Mouse (Mus musculus) T-cell, adult 2 months (primary cell): ENCODE results near the gene Cdk5r1.

Source experiments
- DNase-seq: peaks from one replicate; pipeline ENCODE4 v3.0.0; 2022; ENCODE audit warnings: low spot score

Cdk5r1 gene

DNA sequence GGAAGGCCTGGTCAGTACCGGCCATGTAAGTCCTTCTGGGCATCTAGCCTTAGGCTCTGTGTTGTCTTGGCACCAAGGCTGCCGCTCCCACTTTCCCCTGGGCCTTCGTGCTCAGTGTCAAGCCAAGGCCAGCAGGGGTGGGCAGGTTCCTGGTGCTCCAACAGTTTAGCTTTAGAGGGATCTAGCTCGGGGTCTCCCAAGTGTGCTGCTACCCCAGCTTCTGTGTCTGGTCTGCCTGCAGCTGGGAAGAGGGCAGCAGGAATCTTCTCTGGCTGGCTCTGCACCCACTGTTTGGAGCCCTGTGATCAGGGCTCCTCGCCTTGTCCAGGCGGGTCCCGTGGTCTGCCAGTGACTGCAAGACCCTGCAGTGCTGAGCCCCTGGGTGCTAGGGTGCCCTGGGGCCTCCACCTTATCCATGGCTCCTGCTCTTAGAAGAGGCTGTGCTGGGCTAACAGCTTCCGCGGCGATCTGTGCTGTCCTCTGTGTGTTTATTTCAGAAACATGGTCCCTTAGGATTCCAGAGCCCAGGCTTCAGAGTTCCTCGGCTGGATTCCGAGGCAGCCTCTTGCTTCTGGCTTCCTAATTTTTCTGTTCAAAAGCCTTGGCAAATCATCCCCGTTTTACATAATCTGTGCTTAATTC lies 4.7 kb downstream of the Cdk5r1 start:
- no peak for DNase-seq

DNA sequence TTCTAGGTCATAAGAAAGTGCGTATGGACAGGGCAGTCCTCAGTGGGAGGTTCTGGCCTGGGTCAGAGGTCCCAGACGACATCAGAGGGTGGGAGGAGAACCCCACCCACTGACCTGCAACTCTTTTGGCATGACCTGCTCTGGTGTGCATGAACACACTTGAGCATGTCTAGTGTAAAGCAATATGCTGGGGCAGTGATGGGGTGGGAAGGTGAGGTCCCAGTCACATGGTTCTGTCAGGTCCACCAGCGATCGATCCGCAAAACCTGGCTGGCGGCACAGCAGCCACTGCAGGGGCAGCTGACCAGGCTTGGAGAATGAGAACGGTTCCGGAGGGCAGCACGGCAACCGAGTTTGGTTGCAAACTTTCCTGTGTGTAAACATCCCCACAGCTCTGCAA lies 5.5 kb downstream of the Cdk5r1 start:
- no peak for DNase-seq

GRCm38 (mm10) chr11:80482921-80483320 lies 6.1 kb downstream of the Cdk5r1 start:
- DNase-seq = no peak

GRCm38 (mm10) chr11:80483536-80484067 lies 6.8 kb downstream of the Cdk5r1 start:
- no peak for DNase-seq

GRCm38 (mm10) chr11:80484191-80484791 lies 7.5 kb downstream of the Cdk5r1 start:
- DNase-seq = no peak

GRCm38 (mm10) chr11:80485120-80485551 lies 8.3 kb downstream of the Cdk5r1 start:
- no peak for DNase-seq

DNA sequence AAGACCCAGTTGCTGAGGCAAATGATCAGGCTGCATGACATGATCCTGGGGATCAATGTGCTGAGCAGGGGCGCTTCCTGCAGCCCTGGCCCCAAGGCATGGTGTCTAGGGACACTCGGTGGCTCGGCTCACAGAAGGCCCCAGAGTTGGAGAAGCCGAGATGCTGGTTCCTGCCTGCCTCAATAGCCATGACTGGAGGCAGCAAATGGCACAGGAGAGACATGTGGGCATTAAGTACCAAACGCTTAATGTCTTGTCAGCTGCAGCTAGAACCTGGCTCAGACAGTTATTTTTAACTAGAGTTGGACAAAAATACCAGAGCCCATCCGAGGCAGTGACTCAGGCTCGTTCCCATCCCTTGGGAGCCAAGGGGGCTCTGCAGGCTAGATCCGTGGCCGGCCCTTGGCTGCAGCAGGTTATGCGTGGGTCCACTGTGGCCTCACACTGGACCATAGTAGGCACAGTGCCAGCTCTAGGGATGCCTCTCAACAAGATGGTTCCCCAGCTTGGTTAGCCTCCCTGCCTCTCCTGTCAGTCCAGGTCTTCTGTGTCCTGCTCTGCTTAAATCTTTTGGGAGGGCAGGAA lies 8.9 kb downstream of the Cdk5r1 start:
- no peak for DNase-seq

- no peak for DNase-seq
Observed at GRCm38 (mm10) chr11:80487904-80488587, 11.2 kb downstream of the Cdk5r1 start.

- peak; percentile 46 for DNase-seq
Observed at GRCm38 (mm10) chr11:80489172-80489881, 12.5 kb downstream of the Cdk5r1 start.

- peak; percentile 35 for DNase-seq
Observed at GRCm38 (mm10) chr11:80489882-80490196, 13.0 kb downstream of the Cdk5r1 start.

DNA sequence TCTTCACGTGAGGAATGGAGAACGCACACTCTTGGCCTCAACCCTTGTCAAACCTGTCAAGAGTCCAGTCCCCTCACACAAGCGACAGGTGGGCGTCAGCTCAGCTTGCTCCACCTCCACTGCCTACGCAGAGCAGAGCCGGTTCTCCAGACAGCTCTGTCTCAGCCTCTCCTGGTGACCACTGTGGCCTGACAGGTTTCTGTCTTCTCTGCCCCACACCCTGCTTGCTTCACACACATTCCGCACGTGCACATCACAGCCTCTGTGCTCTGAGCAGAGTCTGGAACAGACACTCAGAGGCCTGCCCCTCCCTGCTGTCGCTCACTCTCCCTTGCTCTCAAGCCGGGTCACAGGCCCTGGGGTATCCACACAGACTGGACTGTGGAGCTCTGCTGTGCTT lies 14.0 kb downstream of the Cdk5r1 start:
- no peak for DNase-seq

GRCm38 (mm10) chr11:80493186-80493585 lies 16.4 kb downstream of the Cdk5r1 start:
- DNase-seq = no peak

GRCm38 (mm10) chr11:80494852-80495251 lies 18.0 kb downstream of the Cdk5r1 start:
- DNase-seq = no peak

DNA sequence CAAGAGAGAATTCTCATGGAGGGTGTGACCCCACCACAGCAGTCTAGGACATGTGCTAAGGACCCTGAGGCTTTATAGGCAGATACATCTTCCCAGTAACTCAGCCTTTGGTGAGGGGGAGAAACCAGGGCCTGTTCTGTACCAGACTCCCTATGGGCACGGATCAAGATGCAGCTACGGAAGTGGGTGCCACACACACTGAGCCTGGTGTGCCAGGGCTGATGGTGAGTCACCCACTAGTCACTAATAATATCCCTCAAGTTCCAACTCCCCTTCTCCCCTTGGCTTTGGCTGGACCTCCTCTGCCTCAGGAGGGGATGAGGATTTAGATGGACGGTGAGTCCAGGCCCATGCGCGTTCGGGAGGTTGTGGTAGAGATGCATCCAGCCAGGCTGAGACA lies 19.1 kb downstream of the Cdk5r1 start:
- DNase-seq = no peak

DNA sequence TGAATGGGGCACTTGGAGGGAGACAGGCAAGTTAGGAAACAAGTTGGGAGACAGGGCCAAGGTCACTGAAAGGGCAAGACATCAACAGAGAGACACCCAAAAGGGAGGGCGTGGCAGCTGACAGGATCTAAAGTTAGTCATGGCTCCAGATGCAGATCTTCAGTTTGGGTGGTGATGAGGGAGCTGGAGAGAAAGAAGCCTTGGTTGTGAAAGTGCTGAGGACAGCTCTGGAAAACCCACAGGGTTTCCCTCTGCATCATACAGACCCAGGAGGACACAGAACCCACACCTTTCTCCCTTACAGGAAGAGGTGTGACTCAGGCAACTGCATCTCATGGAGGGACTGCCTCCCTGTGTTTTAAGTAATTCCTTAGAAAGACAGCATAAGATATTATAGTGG lies 19.8 kb downstream of the Cdk5r1 start:
- DNase-seq = no peak

GRCm38 (mm10) chr11:80497225-80497919 lies 20.5 kb downstream of the Cdk5r1 start:
- no peak for DNase-seq

- DNase-seq = no peak
Observed at GRCm38 (mm10) chr11:80498328-80499070, 21.7 kb downstream of the Cdk5r1 start.

- no peak for DNase-seq
Observed at GRCm38 (mm10) chr11:80499550-80499952, 22.7 kb downstream of the Cdk5r1 start.

- DNase-seq = no peak
Observed at GRCm38 (mm10) chr11:80503281-80503680, 26.5 kb downstream of the Cdk5r1 start.

DNA sequence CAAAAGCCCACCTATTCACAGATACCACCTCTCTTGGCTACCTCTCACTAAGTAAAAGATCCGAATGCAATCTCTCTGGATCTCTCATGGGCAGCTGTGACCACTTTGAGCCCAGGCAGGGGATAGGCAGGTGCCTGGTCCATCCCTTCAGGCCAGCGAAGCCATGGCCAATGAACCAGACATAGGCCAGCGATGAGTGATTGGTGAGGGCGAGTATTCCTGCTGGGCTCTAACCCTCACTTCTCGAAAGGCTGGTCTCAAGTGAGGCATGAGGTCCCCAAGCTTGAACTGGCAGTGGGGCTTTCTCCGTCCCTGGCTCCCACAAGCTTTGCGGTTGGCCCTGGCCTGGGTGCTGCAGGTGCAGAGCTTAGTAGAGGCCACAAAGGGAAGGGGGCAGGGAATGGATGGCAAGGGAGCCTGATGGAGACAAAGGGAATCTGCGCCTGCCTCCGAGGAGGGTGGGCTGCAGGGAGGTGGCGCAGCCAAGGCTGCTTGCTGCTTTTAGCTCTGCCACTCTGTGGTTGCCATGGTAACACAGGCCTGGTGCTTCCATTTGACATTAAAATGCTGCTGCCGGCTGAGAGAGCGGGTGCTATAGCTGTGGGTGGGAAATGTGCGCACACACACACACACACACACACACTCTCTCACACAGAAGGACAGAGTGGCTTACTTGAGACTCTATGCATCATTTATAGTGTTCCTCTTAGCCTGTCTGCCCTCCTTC lies 27.1 kb downstream of the Cdk5r1 start:
- DNase-seq = peak; percentile 36
